Mouse (Mus musculus) heart, adult 10 weeks (tissue): Measurements from ENCODE around the gene Pccb. TPM values are rescaled to one million over a fixed set of nuclear protein-coding genes. Genes with fewer than 3 reads are reported as not detected.

Experiments used
- polyA plus RNA-seq: library from polyadenylated mRNA; stranded (reverse); fragments of 350-450 nt; fragmentation: Illumina TruSeq; extraction: RNeasy Lipid Tissue Mini Kit (QIAGEN cat#74804); gene quantifications from one replicate; pipeline ENCODE4 v1.2.3, GENCODE M21; 2014; ENCODE audit warnings: low read depth, low replicate concordance

The Pccb gene
- polyA plus RNA-seq: 119 TPM

GRCm38 (mm10) chr9:101034448-101035098 is at the start of gene Pccb:
Pccb (minus strand) TSS chr9:101034898.

GRCm38 (mm10) chr9:101073987-101074331 is 39.3 kb upstream of the Pccb start, which contains the start of gene Msl2:
Msl2 (plus strand) TSS chr9:101074101.

Other genes with a start within 250 kb of the Pccb start
- gene Msl2, start 39.2 kb upstream of the Pccb start, polyA plus RNA-seq: 19.0 TPM
- gene Ppp2r3a, start 216.9 kb upstream of the Pccb start, polyA plus RNA-seq: 153 TPM